Mouse (Mus musculus) kidney, postnatal 0 days (tissue): ENCODE measurements around the gene Dnase1l3. TPM values are rescaled to one million over a fixed set of nuclear protein-coding genes. Genes with fewer than 3 reads are reported as not detected.

Experiments
- ATAC-seq: fragments of 200-750 bp; cut with Nextera tagmentation; replicated peaks from 2 replicates; pipeline ENCODE4 v1.8.0; 2017; ENCODE audit warnings: low read depth, moderate number of reproducible peaks, moderate TSS enrichment, moderate library complexity; ENCODE audit not compliant: low FRiP score
- DNase-seq: peaks from one replicate; pipeline ENCODE4 v3.0.0-alpha.2; 2016; ENCODE audit warnings: low spot score
- H3K27ac ChIP-seq: fragments of 300-500 bp; sonication (generic); 2 replicates; pipeline ENCODE4 v1.5.1; 2014; ENCODE audit warnings: mild to moderate bottlenecking
- H3K27me3 ChIP-seq: fragments of 300-500 bp; sonication (generic); 2 replicates; pipeline ENCODE4 v1.6.1; 2014; ENCODE audit warnings: low read length, mixed read lengths; ENCODE audit not compliant: insufficient read depth
- H3K36me3 ChIP-seq: fragments of 300-500 bp; sonication (generic); 2 replicates; pipeline ENCODE4 v1.6.1; 2014; ENCODE audit warnings: low read length, mixed read lengths; ENCODE audit not compliant: insufficient read depth
- H3K4me1 ChIP-seq: fragments of 300-500 bp; sonication (generic); replicated peaks from 2 replicates; pipeline ENCODE4 v1.6.1; 2014; ENCODE audit warnings: antibody characterized with exemption, low read length, mixed read lengths; ENCODE audit not compliant: insufficient read depth
- H3K4me2 ChIP-seq: fragments of 300-500 bp; sonication (generic); 2 replicates; pipeline ENCODE4 v1.6.1; 2014; ENCODE audit warnings: mild to moderate bottlenecking, low read length, moderate library complexity, mixed read lengths
- H3K4me3 ChIP-seq: fragments of 300-500 bp; sonication (generic); replicated peaks from 2 replicates; pipeline ENCODE4 v1.5.1; 2014; ENCODE audit warnings: low read depth, low read length
- H3K9ac ChIP-seq: fragments of 300-500 bp; sonication (generic); 2 replicates; pipeline ENCODE4 v1.6.1; 2014; ENCODE audit warnings: low read depth, low read length
- H3K9me3 ChIP-seq: fragments of 300-500 bp; sonication (generic); replicated peaks from 2 replicates; pipeline ENCODE4 v1.6.1; 2016; ENCODE audit warnings: low read length, inconsistent platforms, mixed read lengths
- CTCF ChIP-seq: IDR thresholded peaks from 2 replicates; pipeline ENCODE4 v1.5.1; 2016; ENCODE audit warnings: antibody characterized with exemption, low read depth, mild to moderate bottlenecking, moderate library complexity
- WGBS: fragments of 180-500 bp; shearing (Covaris S2); extraction: QIAGEN DNeasy Blood & Tissue Kit; methylation state at CpG from one replicate; pipeline ENCODE4 v1.1.7; 2014; 5-methylcytosine and 5-hydroxymethylcytosine counted together
- polyA plus RNA-seq: library from polyadenylated mRNA; unstranded; fragments of >200 nt; fragmentation: Nextera tagmentation; extraction: Ambion mirVana; gene quantifications from 2 replicates; pipeline ENCODE4 v1.2.1, GENCODE M21; 2015

Dnase1l3 gene
- polyA plus RNA-seq, 1 experiment from 2014 or later = 0.25 TPM

DNA sequence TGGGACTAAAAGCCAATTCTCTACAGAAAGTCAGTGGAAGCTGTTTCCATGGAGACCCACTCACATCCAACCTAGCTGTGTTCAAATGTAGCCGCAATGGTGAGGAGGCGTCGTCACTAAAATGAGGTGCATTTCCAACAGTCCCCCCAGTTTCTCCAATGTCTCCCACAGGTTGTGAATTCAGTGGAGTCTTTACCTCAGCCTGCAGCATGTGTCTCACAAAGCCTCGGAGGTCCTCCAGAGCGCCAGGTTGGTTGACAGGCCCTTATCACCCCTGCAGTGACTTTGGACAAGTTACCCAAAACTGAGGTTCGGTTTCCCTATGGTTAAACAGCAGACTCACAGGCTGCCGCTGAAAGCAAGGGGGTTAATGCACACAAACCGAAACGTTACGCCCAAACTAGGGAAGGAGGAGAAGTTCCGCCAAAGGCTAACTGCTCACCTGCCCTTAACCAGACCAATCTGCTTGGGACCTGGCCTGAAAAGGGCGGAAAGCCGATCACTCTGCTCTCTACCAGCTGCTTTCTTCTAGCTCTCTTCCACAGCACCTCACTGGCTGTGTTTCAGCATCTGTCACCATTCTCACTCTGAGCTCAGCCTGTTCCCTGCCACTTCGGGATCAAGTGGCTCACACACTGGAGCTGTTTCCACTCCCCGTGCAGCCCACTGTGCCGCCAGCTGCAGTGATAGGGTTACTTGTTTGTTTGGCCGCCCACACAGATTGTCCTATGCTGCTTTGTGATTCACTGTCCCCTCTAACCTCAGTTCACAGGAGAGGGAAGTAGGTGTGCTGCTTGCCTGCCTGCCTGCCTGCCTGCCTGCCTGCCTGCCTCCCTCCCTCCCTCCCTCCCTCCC, 6.7 kb upstream of the Dnase1l3 start:
- H3K27ac ChIP-seq = no peak overlapping the region
- 32% methylated on average over 17 of the region's 17 CpGs for WGBS
- 0 out of 2 replicates have a peak, but pooled peaks have one; percentile 23 for ATAC-seq

DNA sequence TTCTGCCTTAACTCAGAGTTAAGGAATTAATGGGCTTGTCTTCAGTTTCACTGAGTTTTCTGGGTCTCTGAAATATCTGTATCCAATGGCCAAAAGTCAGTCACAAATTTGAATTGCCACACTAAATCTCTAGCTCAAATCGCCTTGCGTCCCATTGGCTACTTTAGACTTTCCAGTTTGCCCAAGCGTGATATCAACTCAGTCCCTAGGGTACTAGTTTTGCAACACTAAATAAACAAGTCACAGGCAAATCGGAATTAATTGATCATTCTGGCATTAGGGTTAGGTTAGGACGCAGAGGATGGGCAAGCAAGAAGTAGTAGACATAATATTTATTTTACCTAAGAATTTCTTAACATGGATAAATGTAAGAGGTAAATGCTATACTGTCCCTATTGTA, 5.9 kb upstream of the Dnase1l3 start:
- DNase-seq (no peak), ATAC-seq (no peak)
- Histone ChIP-seq H3K27ac (no peak overlapping the region), H3K4me3 (no peak overlapping the region), H3K9me3 (no peaks in the 10 kb centered on the region), H3K9ac (no peak overlapping the region), H3K4me1 (peaks cover 10% of the 10 kb centered on the region; the same call in 1 of the 2 replicates), H3K4me2 (no peak overlapping the region), H3K36me3 (no peaks in the 10 kb centered on the region), H3K27me3 (no peaks in the 10 kb centered on the region)
- no peak for TF ChIP-seq CTCF
- 88% methylated on average over 5 of the region's 5 CpGs for WGBS

More for the DNA sequence above, 6.7 kb upstream of the Dnase1l3 start:
- peak; percentile 71 for DNase-seq
- Histone ChIP-seq H3K4me2 (0 out of 2 replicates have a peak overlapping the region, but pooled peaks have one; percentile 0), H3K4me3 (no peak overlapping the region), H3K27me3 (no peaks in the 10 kb centered on the region), H3K4me1 (peaks cover 10% of the 10 kb centered on the region; the same call in 1 of the 2 replicates), H3K9me3 (no peaks in the 10 kb centered on the region), H3K36me3 (no peaks in the 10 kb centered on the region), H3K9ac (no peak overlapping the region)
- no peak for TF ChIP-seq CTCF

DNA sequence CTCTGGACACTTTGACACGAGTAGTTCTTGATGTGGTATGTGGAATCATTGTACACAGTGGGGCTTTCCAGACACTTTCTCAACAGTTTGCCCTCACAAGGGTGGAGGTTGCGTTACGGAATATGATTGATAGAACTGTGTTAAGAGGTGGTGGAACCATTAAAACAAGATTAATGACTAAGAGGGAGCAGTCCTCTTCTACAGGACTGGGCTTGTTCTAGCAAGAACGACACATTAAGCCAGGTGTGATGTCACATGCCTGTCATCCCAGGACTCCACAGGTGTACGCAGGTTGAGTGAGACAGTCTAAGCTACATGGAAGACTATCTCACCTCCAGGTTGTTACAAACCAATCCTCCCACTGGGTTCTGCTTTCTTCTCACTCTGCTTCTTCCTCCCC, 5.1 kb upstream of the Dnase1l3 start:
- no peaks in the 10 kb centered on the region for H3K9me3 ChIP-seq
- H3K9ac ChIP-seq = no peak overlapping the region
- ATAC-seq (no peak), DNase-seq (no peak)
- peaks cover 10% of the 10 kb centered on the region; the same call in 1 of the 2 replicates for H3K4me1 ChIP-seq
- no peaks in the 10 kb centered on the region for H3K27me3 ChIP-seq
- H3K27ac ChIP-seq = no peak overlapping the region
- H3K4me3 ChIP-seq = no peak overlapping the region
- no peaks in the 10 kb centered on the region for H3K36me3 ChIP-seq
- WGBS = 72% methylated on average over 5 of the region's 5 CpGs
- TF ChIP-seq CTCF = no peak
- H3K4me2 ChIP-seq = no peak overlapping the region

DNA sequence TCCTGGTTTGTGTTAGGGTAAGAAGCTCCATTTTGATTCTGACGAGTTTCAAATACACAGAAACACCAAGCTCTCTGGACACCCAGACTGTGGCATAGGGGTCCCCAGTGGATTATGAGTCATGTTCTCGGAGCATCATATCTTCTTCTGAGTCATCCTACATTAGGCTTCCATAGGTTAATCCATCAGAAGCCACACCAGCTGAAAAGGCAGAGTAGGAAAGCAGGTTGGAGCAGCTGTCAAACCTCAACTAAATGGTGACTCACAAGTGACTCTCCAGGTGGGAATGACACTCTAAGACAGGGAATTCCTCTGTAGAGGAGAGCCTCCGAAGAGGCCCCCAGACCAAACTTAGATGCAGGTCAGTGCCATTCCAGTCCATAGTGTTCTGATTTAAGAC, 4.7 kb upstream of the Dnase1l3 start:
- Histone ChIP-seq H3K36me3 (no peaks in the 10 kb centered on the region), H3K27ac (no peak overlapping the region), H3K9ac (no peak overlapping the region), H3K4me2 (no peak overlapping the region), H3K4me1 (peaks cover 6% of the 10 kb centered on the region; the same call in 1 of the 2 replicates), H3K9me3 (no peaks in the 10 kb centered on the region), H3K4me3 (no peak overlapping the region), H3K27me3 (no peaks in the 10 kb centered on the region)
- no peak for TF ChIP-seq CTCF
- DNase-seq = no peak
- WGBS = 82% methylated on average over 3 of the region's 3 CpGs
- ATAC-seq = no peak

DNA sequence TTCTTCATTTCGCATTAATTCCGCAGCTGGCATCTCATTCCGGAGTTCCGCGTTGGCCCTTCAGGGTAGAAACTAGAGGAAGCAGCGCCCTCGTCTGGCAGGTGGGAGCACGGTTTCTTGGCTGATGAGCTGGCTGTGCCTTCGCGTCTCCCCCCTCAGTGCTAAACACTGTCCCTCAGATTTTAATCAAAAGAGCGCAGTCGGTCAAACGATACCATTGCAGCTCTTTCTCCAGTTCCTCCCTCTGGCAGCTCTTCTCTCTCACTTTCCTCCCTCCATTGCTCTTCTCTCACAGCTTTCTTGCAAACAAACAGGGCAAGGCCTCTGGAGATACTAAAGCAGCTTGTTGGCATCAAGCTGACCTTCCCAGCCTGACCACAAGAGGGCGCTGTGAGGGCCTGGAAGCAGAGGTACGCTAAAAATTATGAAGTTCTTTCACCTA, 2.9 kb upstream of the Dnase1l3 start:
- WGBS = 2% methylated on average over 15 of the region's 15 CpGs
- Histone ChIP-seq H3K27ac (no peak overlapping the region), H3K4me1 (no peaks in the 10 kb centered on the region; the same call in 1 of the 2 replicates), H3K36me3 (no peaks in the 10 kb centered on the region), H3K9me3 (no peaks in the 10 kb centered on the region), H3K4me3 (no peak overlapping the region), H3K9ac (no peak overlapping the region), H3K27me3 (no peaks in the 10 kb centered on the region), H3K4me2 (peak overlapping the region; percentile 48)
- ATAC-seq (peak; percentile 27; the same call in 1 of the 2 replicates), DNase-seq (peak; percentile 89)
- peak; percentile 80 for TF ChIP-seq CTCF

DNA sequence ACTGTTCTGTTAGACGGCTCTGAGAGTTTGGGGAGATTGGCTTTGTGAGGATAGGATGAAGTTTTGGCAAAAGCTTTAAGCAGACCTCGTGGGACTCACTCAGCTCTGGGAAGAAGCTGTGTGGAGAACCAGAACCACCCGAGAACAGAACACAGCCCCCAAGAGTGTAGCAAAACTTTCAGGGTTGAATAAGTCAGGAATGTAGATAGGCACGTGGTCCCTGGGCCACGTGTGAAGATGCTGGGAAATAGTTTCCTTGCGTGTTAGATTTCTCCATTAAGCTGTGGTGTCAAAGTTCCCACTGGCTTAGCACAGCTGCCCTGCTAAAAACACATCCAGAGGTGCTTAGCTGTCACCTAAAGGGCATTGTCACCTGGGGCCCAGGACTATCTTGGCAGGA, 2.2 kb downstream of the Dnase1l3 start:
- no peaks in the 10 kb centered on the region for H3K36me3 ChIP-seq
- no peaks in the 10 kb centered on the region for H3K4me1 ChIP-seq
- H3K4me3 ChIP-seq = no peak overlapping the region
- no peak overlapping the region for H3K4me2 ChIP-seq
- TF ChIP-seq CTCF = no peak
- H3K9ac ChIP-seq = no peak overlapping the region
- ATAC-seq (no peak), DNase-seq (no peak)
- no peak overlapping the region for H3K27ac ChIP-seq
- no peaks in the 10 kb centered on the region for H3K27me3 ChIP-seq
- no peaks in the 10 kb centered on the region for H3K9me3 ChIP-seq
- 39% methylated on average over 6 of the region's 6 CpGs for WGBS
